Mouse (Mus musculus) right cerebral cortex, postnatal 14 days (tissue): Measurements from ENCODE around the gene Acot13.
"Not testable (repeated sequence)": the region's sequence is repeated elsewhere in the genome, so short reads cannot be mapped to it uniquely, and the experiment has no call there.

Experiments used
- DNase-seq: peaks from one replicate; pipeline ENCODE4 v3.0.0; 2022

Gene Acot13

GRCm38 (mm10) chr13:24778706-24779380 is 52.5 kb downstream of the Acot13 start:
- no peak for DNase-seq

GRCm38 (mm10) chr13:24778026-24778425 is 53.3 kb downstream of the Acot13 start:
- no peak for DNase-seq

GRCm38 (mm10) chr13:24776146-24776844 is 55.0 kb downstream of the Acot13 start:
- DNase-seq, result peak; percentile 38

GRCm38 (mm10) chr13:24771482-24771881 is 59.9 kb downstream of the Acot13 start:
- not testable (repeated sequence) for DNase-seq
